Mouse (Mus musculus) liver, adult 2 months (tissue): ENCODE measurements around the gene Hivep2. TPM values are rescaled to one million over a fixed set of nuclear protein-coding genes. Genes with fewer than 3 reads are reported as not detected.

ENCODE experiments used
- DNase-seq: peaks from one replicate; pipeline ENCODE4 v3.0.0-alpha.2; 2011; ENCODE audit warnings: low read depth, low spot score; ENCODE audit errors: extremely low read depth
- H3K27ac ChIP-seq: fragments of 200-500 bp; replicated peaks from 2 replicates; pipeline ENCODE4 v1.5.1; 2012; ENCODE audit warnings: low read depth, mild to moderate bottlenecking, control low read depth, inconsistent platforms, low read length; ENCODE audit not compliant: insufficient read depth
- H3K27me3 ChIP-seq: fragments of 200-500 bp; 2 replicates; pipeline ENCODE4 v1.6.1; 2012; ENCODE audit warnings: mild to moderate bottlenecking, moderate library complexity, low read length, inconsistent platforms; ENCODE audit not compliant: control insufficient read depth, insufficient read depth
- H3K36me3 ChIP-seq: fragments of 200-500 bp; 2 replicates; pipeline ENCODE4 v1.6.1; 2012; ENCODE audit warnings: low read length, inconsistent platforms; ENCODE audit not compliant: control insufficient read depth, insufficient read depth
- H3K4me1 ChIP-seq: fragments of 200-500 bp; 2 replicates; pipeline ENCODE4 v1.6.1; 2011; ENCODE audit warnings: low read length; ENCODE audit not compliant: control insufficient read depth, insufficient read depth
- H3K4me3 ChIP-seq: fragments of 200-500 bp; 2 replicates; pipeline ENCODE4 v1.5.1; 2011; ENCODE audit warnings: low read depth, mild to moderate bottlenecking, control low read depth, low read length, moderate library complexity; ENCODE audit not compliant: insufficient read depth
- H3K79me2 ChIP-seq: fragments of 200-500 bp; 2 replicates; pipeline ENCODE4 v1.6.1; 2012; ENCODE audit warnings: inconsistent platforms, mild to moderate bottlenecking, low read length, moderate library complexity; ENCODE audit not compliant: control insufficient read depth, insufficient read depth
- H3K9ac ChIP-seq: fragments of 200-500 bp; 2 replicates; pipeline ENCODE4 v1.6.1; 2012; ENCODE audit warnings: low read depth, mild to moderate bottlenecking, control low read depth, inconsistent platforms, low read length
- CTCF ChIP-seq: fragments of 200-500 bp; IDR thresholded peaks from 2 replicates; pipeline ENCODE4 v1.5.1; 2011; ENCODE audit warnings: low read depth, low read length, control low read depth
- POLR2A ChIP-seq: fragments of 200-500 bp; IDR thresholded peaks from 2 replicates; pipeline ENCODE4 v1.6.1; 2011; ENCODE audit warnings: low read length, control low read depth; ENCODE audit not compliant: insufficient read depth; ENCODE audit errors: extremely low read depth
- WGBS: fragments of 180-500 bp; shearing (Covaris S2); methylation state at CpG from one replicate; pipeline ENCODE4 v1.1.7; 2018; 5-methylcytosine and 5-hydroxymethylcytosine counted together
- polyA plus RNA-seq: library from polyadenylated mRNA; depleted of rRNA; stranded (reverse); fragments of >200 nt; gene quantifications from 2 replicates; pipeline ENCODE4 v1.2.3, GENCODE M21; 2012
- total RNA-seq: library from RNA; depleted of rRNA; stranded (reverse); fragments of >200 nt; gene quantifications from 2 replicates; pipeline ENCODE4 v1.2.3, GENCODE M21; 2014

The Hivep2 gene
- total and polyA plus RNA-seq, 2 experiments, result 1.5 to 6.4 TPM

DNA sequence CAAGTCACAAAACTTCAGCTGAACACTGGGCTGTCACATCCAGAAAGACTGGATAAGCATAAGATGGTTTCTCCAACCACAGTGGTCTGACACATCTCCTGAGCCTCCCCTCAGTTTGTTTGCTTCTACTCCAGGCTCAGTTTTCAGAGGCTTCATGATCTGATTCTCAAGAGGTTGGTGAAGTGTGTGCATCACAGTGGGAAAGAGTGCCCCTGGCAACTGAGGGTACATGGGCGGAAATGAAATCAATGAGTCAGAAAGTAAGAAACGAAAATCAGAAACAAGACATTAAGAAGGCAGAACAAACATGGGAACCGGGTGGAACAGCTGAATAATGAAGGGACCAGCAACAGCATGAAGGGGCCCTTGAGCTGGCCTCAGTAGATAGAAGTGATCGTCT, 31.5 kb downstream of the Hivep2 start:
- no peak for DNase-seq
- Histone ChIP-seq H3K4me1 (no peaks in the 10 kb centered on the region), H3K79me2 (peaks cover 12% of the 10 kb centered on the region; the same call in 1 of the 2 replicates), H3K27me3 (no peaks in the 10 kb centered on the region), H3K9ac (no peak overlapping the region), H3K27ac (no peak overlapping the region), H3K4me3 (no peak overlapping the region), H3K36me3 (no peaks in the 10 kb centered on the region)
- WGBS, result 95% methylated on average over 4 of the region's 4 CpGs
- no peak for TF ChIP-seq CTCF
- TF ChIP-seq POLR2A, result no peak

DNA sequence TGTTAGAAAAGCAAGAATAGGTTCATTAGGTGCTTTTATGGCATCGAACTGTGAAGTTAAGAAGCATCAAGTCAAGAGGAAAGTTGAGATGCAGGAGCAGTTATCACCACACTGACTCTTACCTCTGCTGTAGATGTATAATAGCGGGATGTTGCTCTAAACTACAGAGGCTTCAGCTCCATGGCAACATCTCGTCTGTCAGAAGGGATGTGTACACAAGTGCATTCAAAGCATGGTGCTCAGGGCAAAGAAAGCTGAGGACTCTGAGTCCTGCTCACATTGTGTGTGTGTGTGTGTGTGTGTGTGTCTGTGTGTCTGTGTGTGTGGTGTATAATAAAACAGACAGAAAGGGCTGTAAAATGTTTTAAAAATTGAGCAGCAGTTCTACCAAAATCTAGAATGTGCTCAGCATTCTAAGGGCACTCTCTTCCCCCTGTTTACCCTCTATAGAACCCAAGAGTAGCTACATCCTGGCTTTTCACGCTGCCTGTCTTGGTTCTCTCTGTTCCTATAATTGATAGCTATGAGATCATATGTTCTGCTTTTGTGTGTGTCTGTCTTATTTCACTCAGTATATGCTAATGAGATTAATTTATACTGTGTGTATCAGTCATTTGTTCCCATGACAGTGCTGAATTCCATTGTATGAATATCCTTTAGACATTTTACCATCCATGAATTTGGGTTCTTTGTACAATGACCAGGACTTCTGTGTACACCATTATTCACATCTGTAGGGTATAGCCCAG, 39.1 kb downstream of the Hivep2 start:
- Histone ChIP-seq H3K36me3 (no peaks in the 10 kb centered on the region), H3K27ac (no peak overlapping the region), H3K9ac (no peak overlapping the region), H3K4me3 (no peak overlapping the region), H3K4me1 (no peaks in the 10 kb centered on the region), H3K27me3 (no peaks in the 10 kb centered on the region), H3K79me2 (peaks cover 8% of the 10 kb centered on the region; the same call in 1 of the 2 replicates)
- 85% methylated on average over 4 of the region's 4 CpGs for WGBS
- no peak for DNase-seq
- TF ChIP-seq CTCF (no peak), POLR2A (no peak)

DNA sequence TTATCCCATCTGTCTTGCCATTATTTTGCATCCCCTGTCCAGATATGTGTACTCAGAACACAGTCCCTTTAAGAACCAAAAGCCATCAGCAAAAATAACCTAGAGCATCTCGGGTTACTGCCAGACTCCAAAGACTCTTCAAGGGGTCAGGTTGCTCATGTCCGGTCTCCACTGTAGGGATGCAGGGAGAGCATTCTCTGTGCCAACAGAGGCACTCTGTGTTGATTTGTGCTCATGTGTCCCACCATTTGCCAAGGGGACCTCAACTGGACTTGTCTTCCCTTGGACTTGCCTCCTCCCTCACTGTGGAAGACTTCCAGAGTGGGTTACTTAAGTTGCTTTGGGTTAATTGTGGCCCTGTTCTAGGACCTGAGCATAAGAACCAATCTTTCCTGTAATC, 43.8 kb downstream of the Hivep2 start:
- no peak for TF ChIP-seq POLR2A
- no peak for TF ChIP-seq CTCF
- H3K36me3 ChIP-seq, result no peaks in the 10 kb centered on the region
- peaks cover 5% of the 10 kb centered on the region; the same call in 1 of the 2 replicates for H3K79me2 ChIP-seq
- no peaks in the 10 kb centered on the region for H3K27me3 ChIP-seq
- peaks cover 11% of the 10 kb centered on the region for H3K4me1 ChIP-seq
- H3K4me3 ChIP-seq, result no peak overlapping the region
- H3K9ac ChIP-seq, result no peak overlapping the region
- WGBS, result 90% methylated on average over 2 of the region's 2 CpGs
- no peak for DNase-seq
- no peak overlapping the region for H3K27ac ChIP-seq

DNA sequence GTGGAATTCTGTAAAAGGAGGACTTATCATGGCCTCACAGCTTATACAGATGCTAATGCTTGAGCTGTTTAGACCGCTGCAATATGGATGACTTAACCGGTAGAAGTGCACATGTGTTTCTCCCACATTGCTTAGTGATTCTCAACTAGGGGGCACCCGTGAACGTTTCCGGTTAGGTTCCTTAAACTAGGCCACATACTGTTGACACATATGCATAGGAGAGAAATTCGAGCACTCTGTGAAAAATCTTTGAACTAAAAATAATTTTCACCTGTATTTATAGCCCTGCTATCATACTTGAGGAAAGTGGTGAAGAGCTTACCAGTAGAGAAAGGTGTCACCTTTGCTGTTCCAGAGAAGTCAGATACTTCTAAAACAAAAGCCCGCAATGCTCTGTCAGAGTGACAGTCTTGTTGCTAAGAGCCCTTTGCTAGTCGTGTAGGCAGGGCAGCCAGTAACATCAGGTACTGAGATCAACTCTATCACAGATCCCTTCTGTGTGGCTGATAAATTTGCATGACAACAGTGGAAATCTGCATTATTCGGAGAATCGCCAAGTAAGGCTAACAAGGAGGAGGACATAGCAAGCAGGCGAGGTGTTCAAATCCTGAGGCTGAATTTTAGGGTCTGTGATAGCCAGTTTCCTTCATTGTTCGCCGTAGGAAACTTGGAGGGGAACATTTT, 50.6 kb downstream of the Hivep2 start:
- TF ChIP-seq POLR2A (no peak), CTCF (no peak)
- no peak overlapping the region for H3K9ac ChIP-seq
- no peak for DNase-seq
- H3K36me3 ChIP-seq, result no peaks in the 10 kb centered on the region
- no peaks in the 10 kb centered on the region for H3K27me3 ChIP-seq
- H3K27ac ChIP-seq, result no peak overlapping the region
- peaks cover 12% of the 10 kb centered on the region; the same call in 1 of the 2 replicates for H3K79me2 ChIP-seq
- H3K4me3 ChIP-seq, result no peak overlapping the region
- WGBS, result 86% methylated on average over 13 of the region's 13 CpGs
- peaks cover 11% of the 10 kb centered on the region for H3K4me1 ChIP-seq

DNA sequence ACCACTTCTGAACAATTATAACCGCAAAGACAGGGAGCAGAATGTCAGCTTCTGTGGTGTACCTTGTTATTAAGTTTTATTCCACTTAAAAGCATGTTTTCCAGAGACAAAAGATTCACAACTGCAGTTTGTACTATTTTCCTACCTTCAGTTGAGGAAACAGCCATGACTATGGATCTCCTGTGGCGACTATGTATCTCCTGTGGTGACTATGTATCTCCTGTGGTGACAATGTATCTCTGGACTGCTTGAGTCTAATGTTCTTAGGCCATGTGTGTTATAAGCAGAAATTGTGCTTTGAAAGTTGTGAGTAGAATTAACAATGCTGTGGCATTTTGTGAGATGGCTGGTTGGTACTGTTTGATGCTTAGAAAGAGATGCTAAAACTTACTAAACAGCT, 51.5 kb downstream of the Hivep2 start:
- Histone ChIP-seq H3K4me3 (no peak overlapping the region), H3K27me3 (no peaks in the 10 kb centered on the region), H3K9ac (no peak overlapping the region), H3K27ac (no peak overlapping the region), H3K79me2 (peaks cover 12% of the 10 kb centered on the region; the same call in 1 of the 2 replicates), H3K36me3 (no peaks in the 10 kb centered on the region), H3K4me1 (peaks cover 11% of the 10 kb centered on the region)
- no peak for TF ChIP-seq POLR2A
- TF ChIP-seq CTCF, result no peak
- WGBS, result 92% methylated on average over 2 of the region's 2 CpGs
- DNase-seq, result no peak

DNA sequence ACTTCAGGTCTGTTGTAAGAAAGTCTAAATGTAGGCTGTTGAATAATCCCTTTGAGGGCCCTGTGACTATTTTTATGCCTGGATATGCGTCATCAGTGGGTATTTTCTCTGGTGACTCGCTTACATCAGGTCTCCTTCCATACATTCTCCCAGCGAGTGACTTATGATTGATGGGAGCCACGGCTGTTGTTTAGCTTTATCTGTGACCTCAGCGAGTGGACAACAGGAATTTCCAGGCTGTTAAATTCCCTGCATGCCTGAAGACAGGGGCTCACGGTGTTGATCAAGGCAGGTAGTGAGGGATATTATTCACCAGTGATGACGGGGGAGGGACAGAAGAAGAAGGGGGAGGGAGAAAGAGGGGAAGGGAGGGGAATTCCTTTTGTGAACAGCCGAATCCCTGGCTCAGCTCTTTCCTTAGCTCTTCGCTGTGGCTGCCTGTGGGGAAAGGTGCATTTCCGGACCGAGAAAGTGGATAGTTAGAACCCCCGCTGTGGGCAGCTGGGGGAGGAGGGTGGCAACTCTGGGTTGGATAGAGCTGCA, 52.0 kb downstream of the Hivep2 start:
- TF ChIP-seq POLR2A (no peak), CTCF (no peak)
- no peak for DNase-seq
- WGBS, result 46% methylated on average over 12 of the region's 12 CpGs
- H3K36me3 ChIP-seq, result no peaks in the 10 kb centered on the region
- H3K9ac ChIP-seq, result no peak overlapping the region
- H3K4me1 ChIP-seq, result peaks cover 10% of the 10 kb centered on the region
- H3K27me3 ChIP-seq, result no peaks in the 10 kb centered on the region
- peaks cover 12% of the 10 kb centered on the region; the same call in 1 of the 2 replicates for H3K79me2 ChIP-seq
- no peak overlapping the region for H3K27ac ChIP-seq
- no peak overlapping the region for H3K4me3 ChIP-seq
